Mouse (Mus musculus): ENCODE measurements around the gene Podxl2. TPM values are rescaled to one million over a fixed set of nuclear protein-coding genes. Genes with fewer than 3 reads are reported as not detected.

Gene Podxl2
- polyA plus RNA-seq, 1 experiment, result 12.5 TPM

- TF ChIP-seq CTCF (conservative IDR thresholded peaks at IDR 0.05; ENCODE audit: insufficient read depth, insufficient read length, low read depth, low read length), result no peak
- no peak for TF ChIP-seq POLR2A (IDR thresholded peaks at IDR 0.05; ENCODE audit: low read depth, low read length)
- Histone ChIP-seq H3K27ac (ENCODE audit: insufficient read depth, low read depth, low read length) (no peak overlapping the region), H3K27me3 (replicated peaks; ENCODE audit: control insufficient read depth, insufficient read depth, low read length) (no peaks in the 10 kb centered on the region), H3K4me3 (ENCODE audit: insufficient read depth, low read depth, low read length) (no peak overlapping the region), H3K4me1 (ENCODE audit: control insufficient read depth, insufficient read depth, low read length) (no peaks in the 10 kb centered on the region), H3K36me3 (ENCODE audit: control insufficient read depth, insufficient read depth, low read length) (no peaks in the 10 kb centered on the region)
- no peak for DNase-seq
- 80% methylated on average over 13 of the region's 13 CpGs for WGBS
These were observed 14.7 kb upstream of the Podxl2 start for GRCm38 (mm10) chr6:88889410-88890042.

DNA sequence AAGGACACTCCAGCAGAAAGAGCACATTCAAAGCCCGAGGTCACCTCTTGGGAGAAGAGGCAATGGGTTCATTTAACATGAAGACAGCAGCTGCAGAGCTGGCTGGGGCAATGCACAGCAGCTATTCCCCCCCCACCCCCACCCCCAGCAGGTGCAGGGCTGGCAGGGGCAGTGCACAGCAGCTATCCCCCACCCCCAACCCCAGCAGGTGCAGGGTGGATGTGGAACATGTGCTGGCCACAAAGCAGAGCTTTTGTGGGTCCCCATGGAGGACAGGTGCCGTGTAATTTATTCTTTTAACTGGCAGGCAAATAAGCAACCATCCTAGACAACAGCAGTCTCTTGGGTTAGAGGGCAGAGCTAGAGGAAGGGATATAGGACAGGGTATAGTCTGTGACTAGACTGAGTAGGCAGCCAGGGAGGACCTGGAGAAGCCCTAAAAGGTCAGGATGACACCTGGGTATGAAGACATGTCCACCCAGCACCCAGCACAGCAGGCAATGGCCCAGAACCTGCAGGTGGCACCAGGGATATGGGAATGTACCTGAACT is 11.6 kb upstream of the Podxl2 start:
- Histone ChIP-seq H3K4me3 (ENCODE audit: insufficient read depth, low read depth, low read length) (no peak overlapping the region), H3K27me3 (replicated peaks; ENCODE audit: control insufficient read depth, insufficient read depth, low read length) (no peaks in the 10 kb centered on the region), H3K36me3 (ENCODE audit: control insufficient read depth, insufficient read depth, low read length) (no peaks in the 10 kb centered on the region), H3K4me1 (ENCODE audit: control insufficient read depth, insufficient read depth, low read length) (no peaks in the 10 kb centered on the region), H3K27ac (ENCODE audit: insufficient read depth, low read depth, low read length) (no peak overlapping the region)
- WGBS, result 84% methylated on average over 2 of the region's 2 CpGs
- DNase-seq, result no peak
- TF ChIP-seq POLR2A (IDR thresholded peaks at IDR 0.05; ENCODE audit: low read depth, low read length) (no peak), CTCF (conservative IDR thresholded peaks at IDR 0.05; ENCODE audit: insufficient read depth, insufficient read length, low read depth, low read length) (no peak)

- H3K27me3 ChIP-seq (replicated peaks; ENCODE audit: control insufficient read depth, insufficient read depth, low read length), result no peaks in the 10 kb centered on the region
- H3K4me3 ChIP-seq (ENCODE audit: insufficient read depth, low read depth, low read length), result no peak overlapping the region
- H3K4me1 ChIP-seq (ENCODE audit: control insufficient read depth, insufficient read depth, low read length), result no peaks in the 10 kb centered on the region
- H3K27ac ChIP-seq (ENCODE audit: insufficient read depth, low read depth, low read length), result no peak overlapping the region
- WGBS, result 95% methylated on average over 12 of the region's 12 CpGs
- H3K36me3 ChIP-seq (ENCODE audit: control insufficient read depth, insufficient read depth, low read length), result no peaks in the 10 kb centered on the region
- no peak for DNase-seq
- TF ChIP-seq POLR2A (IDR thresholded peaks at IDR 0.05; ENCODE audit: low read depth, low read length) (no peak), CTCF (conservative IDR thresholded peaks at IDR 0.05; ENCODE audit: insufficient read depth, insufficient read length, low read depth, low read length) (no peak)
These were observed 11.0 kb upstream of the Podxl2 start for GRCm38 (mm10) chr6:88885644-88886416.

GRCm38 (mm10) chr6:88884690-88885089 is 9.8 kb upstream of the Podxl2 start:
- H3K36me3 ChIP-seq (ENCODE audit: control insufficient read depth, insufficient read depth, low read length), result no peaks in the 10 kb centered on the region
- no peak for DNase-seq
- H3K27ac ChIP-seq (ENCODE audit: insufficient read depth, low read depth, low read length), result no peak overlapping the region
- 95% methylated on average over 17 of the region's 17 CpGs for WGBS
- TF ChIP-seq CTCF (conservative IDR thresholded peaks at IDR 0.05; ENCODE audit: insufficient read depth, insufficient read length, low read depth, low read length) (no peak), POLR2A (IDR thresholded peaks at IDR 0.05; ENCODE audit: low read depth, low read length) (no peak)
- H3K27me3 ChIP-seq (replicated peaks; ENCODE audit: control insufficient read depth, insufficient read depth, low read length), result no peaks in the 10 kb centered on the region
- no peak overlapping the region for H3K4me3 ChIP-seq (ENCODE audit: insufficient read depth, low read depth, low read length)
- no peaks in the 10 kb centered on the region for H3K4me1 ChIP-seq (ENCODE audit: control insufficient read depth, insufficient read depth, low read length)

GRCm38 (mm10) chr6:88884195-88884594 is 9.4 kb upstream of the Podxl2 start:
- no peaks in the 10 kb centered on the region for H3K27me3 ChIP-seq (replicated peaks; ENCODE audit: control insufficient read depth, insufficient read depth, low read length)
- H3K4me3 ChIP-seq (ENCODE audit: insufficient read depth, low read depth, low read length), result no peak overlapping the region
- 93% methylated on average over 10 of the region's 10 CpGs for WGBS
- no peak for TF ChIP-seq POLR2A (IDR thresholded peaks at IDR 0.05; ENCODE audit: low read depth, low read length)
- TF ChIP-seq CTCF (conservative IDR thresholded peaks at IDR 0.05; ENCODE audit: insufficient read depth, insufficient read length, low read depth, low read length), result no peak
- H3K27ac ChIP-seq (ENCODE audit: insufficient read depth, low read depth, low read length), result no peak overlapping the region
- H3K4me1 ChIP-seq (ENCODE audit: control insufficient read depth, insufficient read depth, low read length), result no peaks in the 10 kb centered on the region
- no peaks in the 10 kb centered on the region for H3K36me3 ChIP-seq (ENCODE audit: control insufficient read depth, insufficient read depth, low read length)
- DNase-seq, result no peak

GRCm38 (mm10) chr6:88881334-88881733 is 6.5 kb upstream of the Podxl2 start:
- Histone ChIP-seq H3K4me1 (ENCODE audit: control insufficient read depth, insufficient read depth, low read length) (no peaks in the 10 kb centered on the region), H3K27ac (ENCODE audit: insufficient read depth, low read depth, low read length) (no peak overlapping the region), H3K36me3 (ENCODE audit: control insufficient read depth, insufficient read depth, low read length) (no peaks in the 10 kb centered on the region), H3K4me3 (ENCODE audit: insufficient read depth, low read depth, low read length) (no peak overlapping the region), H3K27me3 (replicated peaks; ENCODE audit: control insufficient read depth, insufficient read depth, low read length) (no peaks in the 10 kb centered on the region)
- WGBS, result 94% methylated on average over 7 of the region's 7 CpGs
- DNase-seq, result no peak
- TF ChIP-seq POLR2A (IDR thresholded peaks at IDR 0.05; ENCODE audit: low read depth, low read length) (no peak), CTCF (conservative IDR thresholded peaks at IDR 0.05; ENCODE audit: insufficient read depth, insufficient read length, low read depth, low read length) (no peak)

DNA sequence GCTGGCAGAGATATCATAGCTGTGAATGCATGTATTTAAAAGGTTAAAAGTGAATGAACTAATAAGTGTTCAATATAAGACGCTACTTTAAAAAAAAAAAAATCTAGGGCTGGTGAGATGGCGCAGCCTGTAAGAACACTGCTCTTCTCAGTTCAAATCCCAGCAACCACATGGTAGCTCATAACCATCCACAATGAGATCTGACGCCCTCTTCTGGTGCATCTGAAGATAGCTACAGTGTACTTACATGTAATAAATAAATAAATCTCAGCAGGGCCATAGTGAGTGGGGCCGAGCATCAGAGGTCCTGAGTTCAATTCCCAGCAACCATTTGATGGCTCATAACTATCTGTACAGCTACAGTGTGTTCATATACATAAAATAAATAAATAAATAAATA is 4.6 kb upstream of the Podxl2 start:
- H3K27ac ChIP-seq (ENCODE audit: insufficient read depth, low read depth, low read length), result no peak overlapping the region
- no peak for TF ChIP-seq POLR2A (IDR thresholded peaks at IDR 0.05; ENCODE audit: low read depth, low read length)
- no peak for TF ChIP-seq CTCF (conservative IDR thresholded peaks at IDR 0.05; ENCODE audit: insufficient read depth, insufficient read length, low read depth, low read length)
- no peaks in the 10 kb centered on the region for H3K27me3 ChIP-seq (replicated peaks; ENCODE audit: control insufficient read depth, insufficient read depth, low read length)
- H3K4me1 ChIP-seq (ENCODE audit: control insufficient read depth, insufficient read depth, low read length), result no peaks in the 10 kb centered on the region
- WGBS, result 70% methylated on average over 4 of the region's 4 CpGs
- no peak for DNase-seq
- H3K4me3 ChIP-seq (ENCODE audit: insufficient read depth, low read depth, low read length), result no peak overlapping the region
- H3K36me3 ChIP-seq (ENCODE audit: control insufficient read depth, insufficient read depth, low read length), result no peaks in the 10 kb centered on the region

Measured in kidney, adult 2 months (tissue).